Mouse (Mus musculus): ENCODE measurements around the gene Itgb3bp.
A peak's percentile ranks its signal among the peaks of the same experiment; 100 is the strongest.

Gene Itgb3bp

DNA sequence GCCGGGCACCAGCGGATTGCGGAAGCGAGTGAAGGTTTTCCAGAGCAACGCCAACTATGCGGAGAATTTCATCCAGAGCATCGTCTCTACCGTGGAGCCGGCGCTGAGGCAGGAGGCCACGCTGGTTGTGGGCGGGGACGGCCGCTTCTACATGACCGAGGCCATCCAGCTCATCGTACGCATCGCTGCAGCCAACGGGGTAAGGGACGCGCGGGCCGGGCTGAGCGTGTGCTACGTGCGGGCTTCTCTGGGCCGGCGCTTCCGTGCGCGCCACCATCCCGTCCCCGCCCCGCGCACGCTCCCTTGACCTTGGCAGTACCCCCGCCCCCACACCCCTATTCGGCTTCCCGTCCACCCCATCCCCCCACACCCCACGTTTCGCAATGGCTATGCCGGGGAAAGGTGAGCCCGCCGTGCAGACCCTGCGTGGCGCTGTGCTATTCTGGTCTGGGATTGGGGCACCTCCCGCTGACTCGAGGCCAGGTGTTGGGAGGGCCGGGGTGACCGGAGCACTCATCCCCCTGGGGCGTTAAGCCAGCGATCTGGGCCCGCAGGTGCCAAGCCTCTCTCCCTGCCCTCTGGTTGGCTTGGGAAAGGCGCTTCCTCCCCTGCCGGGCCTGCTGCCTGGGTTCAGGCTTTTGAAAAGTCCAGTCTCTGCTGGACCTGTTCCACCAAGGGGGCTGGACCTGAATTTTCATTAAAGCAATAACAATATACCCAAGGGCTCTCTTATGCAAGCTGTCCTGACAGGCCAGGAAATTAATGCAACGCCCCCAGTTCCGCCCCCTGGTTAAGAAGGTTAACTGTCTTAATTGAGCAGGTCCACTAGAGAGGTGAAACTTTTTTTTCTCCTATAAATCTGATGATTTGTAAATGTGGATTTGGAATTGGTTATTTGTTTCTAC is at the start of gene Itgb3bp:
TSS of gene Itgb3bp (minus strand) at position 201 of the 905 bp plus-strand sequence.
- DNase-seq = peak; percentile 68

- no peak for DNase-seq
Measured at GRCm38 (mm10) chr4:99979326-99979725, 49.7 kb upstream of the Itgb3bp start.

- DNase-seq = no peak
Measured at GRCm38 (mm10) chr4:99974375-99974774, 44.8 kb upstream of the Itgb3bp start.

- DNase-seq = no peak
Measured at GRCm38 (mm10) chr4:99973931-99974330, 44.3 kb upstream of the Itgb3bp start.

DNA sequence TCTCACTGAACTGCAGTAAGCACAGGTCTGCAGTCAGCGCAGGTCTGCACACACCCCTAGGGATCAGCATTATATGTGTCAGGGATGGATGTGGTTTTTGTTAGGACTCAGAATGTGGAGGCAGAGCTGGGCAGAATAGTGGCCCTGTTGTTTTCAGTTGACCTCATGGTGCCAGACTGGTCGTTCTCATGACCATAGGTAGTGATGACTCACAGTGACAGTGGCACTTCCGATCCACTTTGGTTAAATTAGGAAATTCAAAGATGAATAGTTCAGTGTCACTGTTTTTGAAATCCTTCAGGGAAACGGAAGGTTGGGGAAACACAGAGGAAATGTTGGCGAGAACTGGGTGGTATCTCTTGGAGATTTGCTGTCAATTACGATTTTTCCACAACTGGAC is 43.3 kb upstream of the Itgb3bp start:
- DNase-seq = no peak

DNA sequence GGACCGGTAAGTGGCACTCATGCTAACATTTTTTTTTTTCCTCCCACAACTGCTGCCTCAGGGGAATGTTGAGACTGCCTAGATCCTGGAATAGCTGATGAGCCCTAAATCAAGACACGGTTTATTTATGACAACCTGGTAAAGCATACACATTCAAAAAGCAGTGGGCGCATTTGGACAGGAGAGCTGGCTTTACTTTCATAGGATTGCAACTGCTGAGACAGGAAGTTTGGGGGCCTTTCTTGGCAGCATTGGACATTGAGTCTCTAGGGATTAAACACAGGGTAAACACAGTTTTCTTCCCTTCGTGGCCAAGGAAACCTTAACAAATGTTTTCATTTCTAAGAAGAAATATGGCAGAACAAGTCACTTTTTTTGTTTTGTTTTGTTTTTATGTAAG is 40.5 kb upstream of the Itgb3bp start:
- no peak for DNase-seq

GRCm38 (mm10) chr4:99969328-99969727 is 39.7 kb upstream of the Itgb3bp start:
- DNase-seq = no peak

DNA sequence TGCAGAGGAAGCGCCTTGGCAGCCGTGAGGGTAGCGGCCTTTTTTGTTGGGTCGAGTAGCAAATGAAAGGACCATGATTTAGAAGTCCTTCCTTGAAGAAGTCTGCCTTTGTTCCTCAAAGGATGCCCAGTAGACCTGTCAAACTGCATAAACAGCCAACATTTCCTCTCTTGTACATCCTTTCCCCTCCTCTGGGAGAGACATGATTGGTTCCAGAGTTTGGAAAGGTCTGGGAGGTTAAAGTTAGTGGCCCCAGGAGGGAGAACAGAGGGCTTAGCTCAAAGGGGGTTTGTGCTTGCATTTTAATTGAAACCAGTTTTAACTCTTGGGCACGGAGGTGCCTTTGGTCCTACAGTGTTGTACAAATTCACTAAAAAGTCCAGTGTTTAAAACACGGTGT is 36.9 kb upstream of the Itgb3bp start:
- DNase-seq = no peak

GRCm38 (mm10) chr4:99959308-99959707 is 29.7 kb upstream of the Itgb3bp start:
- no peak for DNase-seq

DNA sequence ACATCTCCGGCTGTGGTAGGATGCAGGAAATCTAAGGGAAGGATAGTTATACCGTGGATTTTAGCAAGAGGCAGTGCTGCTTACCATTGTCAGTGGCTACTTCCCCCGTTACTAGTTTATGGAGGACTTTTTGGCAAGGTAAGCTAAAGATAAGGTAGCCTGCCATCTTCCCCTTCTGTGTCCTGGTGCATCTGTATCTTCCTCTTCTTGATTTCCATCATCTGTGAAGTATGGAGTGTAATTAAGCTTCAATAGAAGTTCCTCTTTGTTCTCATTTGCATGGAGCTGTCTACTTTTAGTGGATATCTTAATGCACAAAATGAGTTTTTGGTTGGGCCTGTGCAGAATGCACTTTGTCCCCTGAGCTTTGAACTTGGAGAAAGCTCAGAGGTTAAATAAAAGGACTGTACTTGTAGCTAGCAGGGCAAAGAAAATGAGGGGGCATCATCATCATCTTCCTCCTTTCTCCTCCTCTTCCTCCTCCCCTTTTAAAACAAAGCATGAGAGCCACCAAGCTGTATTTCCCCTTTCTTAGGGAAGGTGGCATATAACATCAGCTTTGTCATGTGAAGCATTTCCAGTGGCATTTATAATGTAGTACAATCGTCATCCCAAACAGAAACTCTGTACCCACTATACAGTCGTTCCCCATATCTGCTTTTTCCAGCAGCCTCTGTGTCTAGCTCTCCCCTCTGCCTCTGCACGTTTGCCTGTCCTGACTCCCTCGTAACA is 28.6 kb upstream of the Itgb3bp start:
- DNase-seq = no peak

- no peak for DNase-seq
Measured at GRCm38 (mm10) chr4:99957186-99957585, 27.6 kb upstream of the Itgb3bp start.

GRCm38 (mm10) chr4:99955396-99955795 is 25.8 kb upstream of the Itgb3bp start:
- DNase-seq = no peak

DNA sequence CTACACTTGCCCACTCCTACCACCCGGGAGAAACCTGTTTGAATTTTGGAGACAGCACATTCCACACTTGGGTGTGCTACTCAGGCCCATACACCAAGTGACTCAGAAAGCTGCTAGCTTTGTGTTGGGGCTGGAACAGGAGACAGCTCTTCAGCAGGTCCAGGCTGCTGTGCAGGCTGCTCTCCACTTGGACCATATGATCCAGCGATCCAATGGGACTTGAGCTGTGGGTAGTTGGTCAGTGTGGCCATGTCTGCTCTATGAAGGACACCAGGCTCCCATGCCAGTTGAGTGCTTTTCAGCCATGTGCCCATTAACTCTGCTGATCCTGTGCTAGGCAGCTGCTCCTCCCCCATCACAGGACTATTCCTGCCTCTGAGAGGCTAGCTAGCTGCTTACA is 24.3 kb upstream of the Itgb3bp start:
- DNase-seq = no peak

- DNase-seq = no peak
Measured at GRCm38 (mm10) chr4:99947896-99948295, 18.3 kb upstream of the Itgb3bp start.

- DNase-seq = no peak
Measured at GRCm38 (mm10) chr4:99947192-99947591, 17.6 kb upstream of the Itgb3bp start.

DNA sequence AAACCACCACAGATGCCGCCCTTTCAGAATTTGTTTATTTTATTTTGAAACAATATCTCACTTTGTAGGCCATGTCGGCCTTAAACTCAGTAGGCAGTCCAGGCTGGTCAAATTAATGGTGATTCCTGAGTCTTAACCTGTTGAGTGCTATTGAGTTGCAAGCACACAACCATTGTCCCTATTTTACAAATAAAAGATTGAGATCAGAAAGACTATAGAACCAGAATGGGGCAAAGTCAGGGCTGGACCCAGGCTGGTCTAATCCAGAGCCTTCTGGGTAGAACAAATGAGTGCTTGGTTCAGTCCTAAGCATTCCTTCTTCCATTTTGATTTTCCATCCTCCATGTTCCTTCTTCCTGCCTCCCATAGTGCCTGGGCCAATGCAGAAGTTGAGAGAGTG is 16.9 kb upstream of the Itgb3bp start:
- DNase-seq = no peak

DNA sequence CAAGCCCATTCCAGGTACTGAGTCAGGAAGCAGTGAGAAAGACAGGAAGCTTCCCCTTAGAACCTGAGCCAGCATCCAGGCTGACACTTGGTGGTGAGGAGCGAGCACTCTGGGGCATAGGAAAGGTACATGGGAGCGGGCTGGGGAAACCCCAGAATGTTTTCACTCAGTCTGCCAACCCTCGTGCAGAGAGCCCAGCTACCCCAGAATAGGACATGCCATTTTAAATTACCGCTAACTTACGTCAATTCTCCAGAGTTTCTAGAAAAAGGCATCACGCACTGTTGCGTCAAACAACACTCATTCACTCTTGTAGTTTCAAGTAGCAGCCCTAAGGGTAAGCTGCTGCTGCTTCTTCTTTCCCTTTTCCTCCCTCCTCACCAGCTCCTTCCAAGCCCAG is 15.4 kb upstream of the Itgb3bp start:
- no peak for DNase-seq

- DNase-seq = no peak
Measured at GRCm38 (mm10) chr4:99944606-99945005, 15.0 kb upstream of the Itgb3bp start.

DNA sequence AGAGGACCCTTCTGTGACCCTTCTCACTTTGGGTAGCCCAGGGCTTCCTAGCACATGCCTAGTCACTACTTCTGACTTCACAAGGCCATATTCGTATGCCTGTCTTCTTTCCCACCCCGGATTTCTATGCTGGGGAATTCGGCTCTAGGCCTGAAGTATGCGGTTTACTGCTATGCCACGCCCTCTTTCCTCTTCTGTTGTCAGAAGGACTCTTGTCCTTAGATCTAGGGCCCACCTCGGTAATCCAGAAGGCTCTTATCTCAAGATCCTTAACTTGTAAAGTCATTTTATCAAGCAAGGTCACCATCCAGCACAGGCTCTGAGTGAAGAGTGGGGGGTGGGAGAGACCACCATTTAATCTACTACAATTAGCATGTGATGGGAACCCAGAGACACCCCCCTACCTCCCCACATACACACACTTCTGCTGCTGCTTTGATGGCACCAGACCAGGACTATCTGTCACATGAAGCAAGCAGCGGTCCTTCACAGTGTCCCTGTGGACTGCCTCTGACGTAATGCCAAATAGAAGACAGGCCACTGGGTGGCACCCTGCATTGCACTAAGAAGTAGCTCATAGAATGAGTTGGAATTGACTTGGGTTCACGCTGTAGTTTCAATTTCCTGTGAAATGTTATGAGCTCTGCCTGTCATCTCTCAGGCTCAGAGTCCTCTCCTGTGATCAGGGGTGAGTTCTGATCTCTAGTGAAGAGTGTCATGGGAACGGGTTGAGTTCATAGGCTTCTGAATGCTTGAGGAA is 12.2 kb upstream of the Itgb3bp start:
- peak; percentile 5 for DNase-seq

DNA sequence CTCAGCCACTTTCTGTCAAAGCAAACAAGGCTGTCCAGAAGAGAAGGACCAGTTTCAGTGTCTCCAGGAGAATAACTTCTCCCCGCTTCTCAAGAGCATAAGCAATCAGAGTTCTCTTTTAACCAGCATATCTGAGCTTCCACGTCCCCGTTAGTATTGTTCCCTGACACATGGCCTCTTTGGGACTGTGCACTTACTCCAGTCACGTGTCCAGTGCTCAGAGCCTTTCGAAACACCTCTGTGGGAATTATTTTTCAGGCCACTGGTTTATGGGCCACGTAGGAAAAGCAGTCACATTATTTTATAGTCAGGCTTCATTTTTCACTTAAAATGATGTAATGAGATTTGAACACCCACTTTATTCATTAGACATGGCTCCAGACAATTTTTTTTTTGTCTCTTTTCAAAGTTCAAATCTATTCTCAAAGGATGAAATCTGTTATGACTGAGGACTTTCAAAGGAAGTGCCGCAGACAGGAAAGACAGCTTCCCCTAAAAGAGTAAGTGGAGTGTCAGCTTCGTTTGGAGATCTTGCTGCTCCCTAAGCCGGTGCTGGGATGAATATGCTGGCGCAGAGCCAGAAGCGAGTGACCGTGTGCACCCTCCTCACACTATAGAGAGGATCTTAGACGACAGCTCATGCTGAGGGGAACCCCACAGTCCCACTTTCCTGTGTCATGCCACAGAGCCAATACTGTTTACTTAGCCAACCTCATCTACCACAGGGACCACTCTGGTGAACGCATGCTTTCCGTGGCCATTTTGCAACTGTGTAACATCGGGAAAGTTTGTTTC is 10.3 kb upstream of the Itgb3bp start:
- DNase-seq = no peak

DNA sequence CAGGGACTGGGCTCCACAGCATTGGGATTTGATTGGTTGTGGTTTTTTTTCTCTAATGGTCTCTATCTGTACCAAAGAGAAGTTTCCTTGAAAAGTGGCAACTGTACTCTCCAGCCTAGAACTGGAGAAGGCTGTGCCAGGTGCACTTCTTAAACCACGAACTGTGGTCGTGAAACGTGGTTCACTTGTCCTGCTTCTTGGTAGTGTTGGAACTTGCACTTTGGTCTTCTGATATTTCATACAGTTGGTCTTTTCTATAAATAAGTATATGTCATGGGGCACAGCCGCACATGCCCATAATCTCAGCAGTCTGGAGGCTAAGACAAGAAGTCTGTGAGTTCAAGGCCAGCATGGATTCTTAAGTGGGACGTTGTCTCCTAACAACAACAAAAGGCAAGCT is 6.7 kb upstream of the Itgb3bp start:
- DNase-seq = no peak

GRCm38 (mm10) chr4:99934859-99935258 is 5.2 kb upstream of the Itgb3bp start:
- no peak for DNase-seq

GRCm38 (mm10) chr4:99931807-99932206 is 2.2 kb upstream of the Itgb3bp start:
- no peak for DNase-seq

All from thymus, postnatal 25 days (tissue).